Mouse (Mus musculus) spleen, adult 2 months (tissue): ENCODE data around the gene Ppp1r18. TPM values are rescaled to one million over a fixed set of nuclear protein-coding genes. Genes with fewer than 3 reads are reported as not detected.

Experiments used
- DNase-seq, 2 experiments: peaks; one replicate each; pipeline versions ENCODE4 v3.0.0 to v3.0.0-alpha.2; 2012 to 2021; ENCODE audit warnings: low spot score in 2 of 2, low read depth in 1 of 2
- H3K27ac ChIP-seq: fragments of 200-500 bp; 2 replicates; pipeline ENCODE4 v1.5.1; 2012; ENCODE audit warnings: low read length, inconsistent platforms; ENCODE audit not compliant: insufficient read depth
- H3K27me3 ChIP-seq: fragments of 200-500 bp; 2 replicates; pipeline ENCODE4 v1.6.1; 2012; ENCODE audit warnings: mild to moderate bottlenecking, moderate library complexity, low read length, inconsistent platforms; ENCODE audit not compliant: control insufficient read depth, insufficient read depth
- H3K36me3 ChIP-seq: fragments of 200-500 bp; 2 replicates; pipeline ENCODE4 v1.6.1; 2012; ENCODE audit warnings: mild to moderate bottlenecking, low read length, inconsistent platforms; ENCODE audit not compliant: control insufficient read depth, insufficient read depth
- H3K4me1 ChIP-seq: fragments of 200-500 bp; 2 replicates; pipeline ENCODE4 v1.6.1; 2011; ENCODE audit warnings: inconsistent platforms; ENCODE audit not compliant: control insufficient read depth, insufficient read depth, insufficient read length
- H3K4me3 ChIP-seq: fragments of 200-500 bp; 2 replicates; pipeline ENCODE4 v1.5.1; 2011; ENCODE audit warnings: mild to moderate bottlenecking, inconsistent platforms; ENCODE audit not compliant: insufficient read depth, insufficient read length; ENCODE audit errors: extremely low read depth
- CTCF ChIP-seq: fragments of 200-500 bp; IDR thresholded peaks from 2 replicates; pipeline ENCODE4 v1.5.1; 2011; ENCODE audit warnings: mild to moderate bottlenecking, inconsistent platforms; ENCODE audit not compliant: insufficient read depth, insufficient read length, insufficient replicate concordance; ENCODE audit errors: extremely low read depth
- POLR2A ChIP-seq: fragments of 200-500 bp; IDR thresholded peaks from 2 replicates; pipeline ENCODE4 v1.6.1; 2011; ENCODE audit warnings: low read depth, low read length, inconsistent platforms
- WGBS: fragments of 180-500 bp; shearing (Covaris S2); methylation state at CpG from one replicate; pipeline ENCODE4 v1.1.7; 2018; 5-methylcytosine and 5-hydroxymethylcytosine counted together
- polyA plus RNA-seq: library from polyadenylated mRNA; depleted of rRNA; stranded (reverse); fragments of >200 nt; gene quantifications from 2 replicates; pipeline ENCODE4 v1.2.3, GENCODE M21; 2012

The Ppp1r18 gene
- polyA plus RNA-seq, 1 experiment = 144 TPM

GRCm38 (mm10) chr17:35918276-35919059, 53.1 kb downstream of the Ppp1r18 start:
- peaks cover 14% of the 10 kb centered on the region for H3K36me3 ChIP-seq
- DNase-seq = peak in 1 of 2 experiments; percentile 44
- no peak for TF ChIP-seq POLR2A
- TF ChIP-seq CTCF = no peak

GRCm38 (mm10) chr17:35919060-35919715, 53.8 kb downstream of the Ppp1r18 start:
- 6% methylated on average over 7 of the region's 7 CpGs for WGBS
- peak overlapping the region; percentile 75 for H3K27ac ChIP-seq
- H3K36me3 ChIP-seq = peaks cover 16% of the 10 kb centered on the region
- peak; percentile 96 to 97 for DNase-seq
- TF ChIP-seq POLR2A = no peak; the same call in 1 of the 2 replicates
- TF ChIP-seq CTCF = no peak
- H3K27me3 ChIP-seq = no peaks in the 10 kb centered on the region
- H3K4me1 ChIP-seq = peaks cover 8% of the 10 kb centered on the region
- H3K4me3 ChIP-seq = peak overlapping the region; percentile 86

More at GRCm38 (mm10) chr17:35918276-35919059, 53.1 kb downstream of the Ppp1r18 start:
- peak overlapping the region; percentile 99 for H3K27ac ChIP-seq
- H3K4me3 ChIP-seq = peak overlapping the region; percentile 86
- H3K27me3 ChIP-seq = no peaks in the 10 kb centered on the region
- peaks cover 8% of the 10 kb centered on the region for H3K4me1 ChIP-seq
- under 1% methylated on average over 11 of the region's 11 CpGs for WGBS

DNA sequence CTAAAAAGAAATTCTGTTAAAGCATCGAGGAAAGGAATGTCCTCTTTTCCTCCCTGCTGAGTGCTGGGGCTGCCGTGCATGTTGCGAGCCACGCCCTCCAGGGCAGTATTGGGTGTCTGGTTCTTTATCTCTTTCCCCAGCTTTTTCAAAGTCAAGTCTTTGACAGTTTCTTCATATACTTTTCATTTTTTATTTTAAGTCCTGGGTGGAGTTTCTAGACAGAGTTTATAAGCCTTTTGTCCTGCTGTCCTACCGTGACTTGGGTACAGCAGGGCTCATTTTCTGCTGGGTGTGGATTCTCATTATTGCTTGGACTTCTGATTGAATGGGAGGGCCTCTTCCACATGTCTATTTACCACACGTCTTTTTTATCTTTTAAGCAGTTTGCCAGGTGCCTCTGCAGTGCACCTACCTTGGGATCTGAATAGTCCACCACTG, 54.5 kb downstream of the Ppp1r18 start:
- Histone ChIP-seq H3K36me3 (peaks cover 18% of the 10 kb centered on the region), H3K4me3 (no peak overlapping the region), H3K4me1 (peaks cover 8% of the 10 kb centered on the region), H3K27me3 (no peaks in the 10 kb centered on the region), H3K27ac (peak overlapping the region; percentile 75; the same call in 1 of the 2 replicates)
- 53% methylated on average over 6 of the region's 6 CpGs for WGBS
- no peak for DNase-seq
- TF ChIP-seq POLR2A (no peak), CTCF (no peak)

DNA sequence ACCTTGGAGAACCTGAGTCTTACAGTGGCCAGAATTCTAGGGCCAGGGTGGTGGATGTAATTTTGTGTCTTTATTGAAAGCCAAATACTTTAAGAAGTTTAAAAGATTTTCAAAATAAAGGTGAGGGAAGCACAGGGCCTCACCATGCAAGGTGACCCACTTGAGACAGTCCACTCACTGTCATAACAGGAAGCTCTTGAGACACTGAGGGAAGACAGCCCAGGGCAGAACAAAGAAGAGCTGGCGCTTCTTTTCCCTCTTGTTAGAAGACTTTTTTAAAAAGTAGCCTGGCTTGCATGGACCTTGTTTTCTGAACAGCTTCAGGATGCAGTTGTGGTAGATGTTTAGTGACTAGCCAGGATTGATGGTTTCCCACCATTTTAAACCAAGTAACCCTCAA, 55.0 kb downstream of the Ppp1r18 start:
- H3K27me3 ChIP-seq = no peaks in the 10 kb centered on the region
- no peak overlapping the region for H3K4me3 ChIP-seq
- H3K36me3 ChIP-seq = peaks cover 22% of the 10 kb centered on the region
- H3K4me1 ChIP-seq = peaks cover 8% of the 10 kb centered on the region
- DNase-seq = no peak
- no peak for TF ChIP-seq POLR2A
- no peak for TF ChIP-seq CTCF
- peak overlapping the region; percentile 75; the same call in 1 of the 2 replicates for H3K27ac ChIP-seq
- 56% methylated on average over 1 of the region's 1 CpGs for WGBS

DNA sequence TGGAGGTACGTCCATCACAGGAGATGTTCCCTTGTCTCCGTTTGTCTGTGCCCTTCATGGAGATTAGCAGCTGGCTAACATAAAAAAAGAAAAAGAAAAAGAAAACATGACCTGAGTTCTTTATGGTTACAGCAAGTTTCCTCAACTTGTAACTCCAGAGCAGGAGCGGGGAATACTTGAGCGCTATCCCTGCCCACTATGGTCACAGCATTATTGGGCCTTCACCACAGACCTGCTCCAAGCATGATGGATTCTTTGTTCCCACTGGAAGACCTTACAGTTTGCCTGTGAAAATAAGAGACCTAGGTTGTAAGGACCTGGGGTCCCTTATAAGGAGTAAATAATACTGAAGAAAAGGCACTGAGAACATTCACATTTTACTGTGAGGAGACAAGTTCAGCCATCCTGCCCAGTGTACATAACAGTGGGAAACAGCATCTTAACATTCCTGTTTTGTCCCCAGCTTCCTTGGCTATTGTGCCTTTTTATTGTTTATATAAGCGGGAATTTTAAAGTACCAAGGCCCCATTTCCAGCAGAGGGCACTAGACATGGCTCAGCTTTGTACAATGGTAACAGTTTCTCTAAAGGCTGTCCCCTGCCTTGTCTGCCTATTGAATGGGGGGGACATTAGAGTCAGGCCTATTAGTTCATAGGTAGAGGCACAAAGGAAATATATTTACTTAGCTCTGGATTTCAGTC, 55.6 kb downstream of the Ppp1r18 start:
- peaks cover 5% of the 10 kb centered on the region for H3K4me1 ChIP-seq
- H3K36me3 ChIP-seq = peaks cover 22% of the 10 kb centered on the region
- DNase-seq = no peak
- 87% methylated on average over 5 of the region's 5 CpGs for WGBS
- TF ChIP-seq CTCF (no peak), POLR2A (no peak)
- H3K4me3 ChIP-seq = no peak overlapping the region
- no peaks in the 10 kb centered on the region for H3K27me3 ChIP-seq
- no peak overlapping the region for H3K27ac ChIP-seq

- no peaks in the 10 kb centered on the region for H3K27me3 ChIP-seq
- H3K36me3 ChIP-seq = peaks cover 27% of the 10 kb centered on the region
- WGBS = 87% methylated on average over 4 of the region's 4 CpGs
- no peak overlapping the region for H3K27ac ChIP-seq
- TF ChIP-seq CTCF (no peak), POLR2A (no peak)
- H3K4me1 ChIP-seq = peaks cover 5% of the 10 kb centered on the region
- no peak for DNase-seq
- no peak overlapping the region for H3K4me3 ChIP-seq
Observed at GRCm38 (mm10) chr17:35921710-35922109, 56.3 kb downstream of the Ppp1r18 start.
